8 mouse cellular contexts compared by ENCODE assay signal in the genomic region with DNA sequence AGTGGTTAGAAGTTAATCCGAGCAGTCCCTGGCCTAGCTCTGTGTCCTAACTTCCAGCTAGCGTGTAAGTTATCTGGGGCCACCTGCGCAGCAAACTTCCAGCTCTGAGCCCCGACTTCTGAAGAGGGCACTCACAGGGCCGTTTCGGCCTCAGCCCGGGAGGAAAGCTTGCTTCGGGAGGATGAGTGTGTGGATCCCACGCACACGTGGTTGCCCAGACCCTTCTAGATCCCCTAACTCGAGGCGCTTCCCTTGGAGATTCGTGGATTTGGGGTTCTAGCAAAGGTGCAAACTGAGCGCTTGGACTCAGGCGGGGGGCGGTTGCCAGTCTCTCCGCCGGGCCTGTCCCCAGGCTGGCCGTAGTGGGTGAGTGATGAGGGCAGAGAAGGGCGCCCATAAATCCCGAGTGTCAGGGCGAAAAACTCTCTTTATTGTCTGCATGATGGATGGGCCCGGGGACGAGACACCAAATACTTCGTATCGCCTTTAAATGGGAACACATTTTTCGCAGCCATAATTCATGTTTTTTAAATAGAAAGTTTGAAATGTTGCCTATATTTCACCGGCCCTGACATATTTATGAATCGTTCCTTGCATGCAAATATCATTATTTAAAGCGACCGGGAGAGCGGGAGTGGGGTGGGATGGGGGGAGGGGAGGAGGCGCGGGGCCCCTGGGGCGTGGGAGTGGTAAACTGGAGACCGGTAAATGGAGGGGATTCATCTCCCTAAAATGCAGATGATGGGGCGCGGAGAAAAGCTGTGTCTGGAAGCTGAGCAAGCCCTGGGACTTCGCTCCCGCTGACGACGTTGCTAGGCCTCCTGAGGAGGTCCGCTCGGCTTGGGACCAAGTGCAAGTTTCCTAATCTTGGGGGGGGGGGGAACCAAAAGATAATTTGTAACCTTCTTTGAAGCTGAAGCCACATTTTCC. TPM values are rescaled to one million over a fixed set of nuclear protein-coding genes. Genes with fewer than 3 reads are reported as not detected.
DNase-seq lines count a peak whose midpoint lies in the region; ATAC-seq and TF ChIP-seq lines count a peak whose summit lies in the region.

No protein-coding gene starts in this region.

- H3K4me3 ChIP-seq in E14TG2a.4 (replicated peaks; ENCODE audit: low read length), result peak overlapping the region; percentile 76
- peak overlapping the region; percentile 38 for H3K4me3 ChIP-seq in forebrain, postnatal 0 days (ENCODE audit: low read depth, low read length)

- no peak for TF ChIP-seq CTCF in E14TG2a.4 (conservative IDR thresholded peaks at IDR 0.05; ENCODE audit: low read length)
- no peak for TF ChIP-seq CTCF in forebrain, postnatal 0 days (IDR thresholded peaks at IDR 0.05; ENCODE audit: low read depth)

- peak overlapping the region; percentile 49 for H3K4me2 ChIP-seq in forebrain, postnatal 0 days (ENCODE audit: low read depth)

- peaks cover 87% of the 10 kb centered on the region for H3K27me3 ChIP-seq in E14TG2a.4 (ENCODE audit: insufficient read depth, low read length)
- H3K27me3 ChIP-seq in forebrain, postnatal 0 days (ENCODE audit: insufficient read depth, low read length), result peaks cover 75% of the 10 kb centered on the region

- ATAC-seq in forebrain, postnatal 0 days, result no peak
- ATAC-seq in megakaryocyte-erythroid progenitor cell, adult 5-6 weeks (replicated peaks; ENCODE audit: low FRiP score, low TSS enrichment, poor library complexity, severe bottlenecking), result peak; percentile 23; the same call in 1 of the 2 replicates
- no peak for ATAC-seq in activated CD4-positive, CD25-positive, alpha-beta regulatory T cell, adult 4 months
- ATAC-seq in CD4-positive, CD25-positive, alpha-beta regulatory T cell, adult 4 months, result no peak

- H3K4me1 ChIP-seq in E14TG2a.4 (replicated peaks; ENCODE audit: low read depth, low read length), result peaks cover 40% of the 10 kb centered on the region
- H3K4me1 ChIP-seq in forebrain, postnatal 0 days (ENCODE audit: insufficient read depth), result no peaks in the 10 kb centered on the region

- 9% methylated on average over 44 of the region's 44 CpGs for WGBS in forebrain, postnatal 0 days

- H3K9ac ChIP-seq in forebrain, postnatal 0 days, result peak overlapping the region; percentile 44

- no peaks in the 10 kb centered on the region for H3K9me3 ChIP-seq in E14TG2a.4 (ENCODE audit: low read length)
- no peaks in the 10 kb centered on the region for H3K9me3 ChIP-seq in forebrain, postnatal 0 days (ENCODE audit: low read length)

- no peaks in the 10 kb centered on the region for H3K36me3 ChIP-seq in E14TG2a.4 (ENCODE audit: insufficient read depth, low read length)
- H3K36me3 ChIP-seq in forebrain, postnatal 0 days (ENCODE audit: insufficient read depth), result no peaks in the 10 kb centered on the region

- DNase-seq in adrenal gland, postnatal 10 days, result peak; percentile 68
- DNase-seq in forebrain, postnatal 0 days, result peak; percentile 18
- DNase-seq in kidney, postnatal 14 days, result peak; percentile 65
- no peak for DNase-seq in cerebellum, adult 9-10 months

- peak overlapping the region; percentile 57; the same call in 1 of the 2 replicates for H3K27ac ChIP-seq in forebrain, postnatal 0 days (ENCODE audit: low read depth, low read length)

RNA-seq across cellular contexts. Expression of gene Zfp503, which starts 4.9 kb away (rescaled TPM):
- total RNA-seq in adrenal gland, postnatal 10 days (2021), result 10 to 100 TPM; 17.9 to 25.1 TPM
- total RNA-seq in forebrain, postnatal 0 days (2014; rRNA removed), result 7.7 and 8.7 TPM in 2 replicates
- 3.9 and 5.0 TPM in 2 replicates for polyA plus RNA-seq in forebrain, postnatal 0 days (2015; fragmentation: Nextera tagmentation; extraction: Ambion mirVana)
- total RNA-seq in megakaryocyte-erythroid progenitor cell, adult 5-6 weeks (2014; fragmentation: Nextera tagmentation), result not detected in 2 replicates
- not detected in 2 replicates for total RNA-seq in megakaryocyte-erythroid progenitor cell, adult 5-6 weeks (2017)
- not detected for polyA plus RNA-seq in activated CD4-positive, CD25-positive, alpha-beta regulatory T cell, adult 4 months (2017; shearing (Covaris generic))
- polyA plus RNA-seq in CD4-positive, CD25-positive, alpha-beta regulatory T cell, adult 4 months (2017; shearing (Covaris generic)), result not detected

RNA-seq across cellular contexts. Expression of gene Lrmda, which starts 25.2 kb away (rescaled TPM):
- 1 to 10 TPM; 3.6 to 4.9 TPM for total RNA-seq in adrenal gland, postnatal 10 days (2021)
- total RNA-seq in forebrain, postnatal 0 days (2014; rRNA removed), result 0.15 TPM in 1 of 2 replicates, not detected in the other
- polyA plus RNA-seq in forebrain, postnatal 0 days (2015; fragmentation: Nextera tagmentation; extraction: Ambion mirVana), result 0.18 and 0.28 TPM in 2 replicates
- 7.8 and 9.6 TPM in 2 replicates for total RNA-seq in megakaryocyte-erythroid progenitor cell, adult 5-6 weeks (2014; fragmentation: Nextera tagmentation)
- total RNA-seq in megakaryocyte-erythroid progenitor cell, adult 5-6 weeks (2017), result 3.4 and 6.4 TPM in 2 replicates
- polyA plus RNA-seq in activated CD4-positive, CD25-positive, alpha-beta regulatory T cell, adult 4 months (2017; shearing (Covaris generic)), result not detected
- polyA plus RNA-seq in CD4-positive, CD25-positive, alpha-beta regulatory T cell, adult 4 months (2017; shearing (Covaris generic)), result not detected
